Mouse (Mus musculus) left cerebral cortex, adult 11 months (tissue): ENCODE data around the gene Cldn14.

ENCODE experiments used
- DNase-seq: peaks from one replicate; pipeline ENCODE4 v3.0.0; 2022; ENCODE audit warnings: low spot score

Cldn14 gene

GRCm38 (mm10) chr16:93944301-93944700, 64.3 kb downstream of the Cldn14 start:
- DNase-seq, result no peak

- DNase-seq, result no peak
Measured at GRCm38 (mm10) chr16:93942796-93943502, 65.7 kb downstream of the Cldn14 start.

GRCm38 (mm10) chr16:93941781-93942567, 66.7 kb downstream of the Cldn14 start:
- DNase-seq, result no peak

GRCm38 (mm10) chr16:93939961-93940360, 68.7 kb downstream of the Cldn14 start:
- DNase-seq, result no peak

- DNase-seq, result no peak
Measured at GRCm38 (mm10) chr16:93938400-93938846, 70.2 kb downstream of the Cldn14 start.

- DNase-seq, result no peak
Measured at GRCm38 (mm10) chr16:93935009-93935408, 73.6 kb downstream of the Cldn14 start.

GRCm38 (mm10) chr16:93934588-93934987, 74.0 kb downstream of the Cldn14 start:
- DNase-seq, result no peak

GRCm38 (mm10) chr16:93932185-93933168, 76.2 kb downstream of the Cldn14 start:
- DNase-seq, result no peak

- DNase-seq, result no peak
Measured at GRCm38 (mm10) chr16:93929370-93930032, 79.1 kb downstream of the Cldn14 start.

GRCm38 (mm10) chr16:93925684-93926247, 82.9 kb downstream of the Cldn14 start:
- DNase-seq, result no peak

GRCm38 (mm10) chr16:93923788-93924187, 84.8 kb downstream of the Cldn14 start:
- no peak for DNase-seq

GRCm38 (mm10) chr16:93922835-93923389, 85.7 kb downstream of the Cldn14 start:
- no peak for DNase-seq

GRCm38 (mm10) chr16:93920673-93921072, 88.0 kb downstream of the Cldn14 start:
- DNase-seq, result no peak

GRCm38 (mm10) chr16:93919189-93919588, 89.4 kb downstream of the Cldn14 start:
- DNase-seq, result no peak

- DNase-seq, result no peak
Measured at GRCm38 (mm10) chr16:93918679-93919060, 90.0 kb downstream of the Cldn14 start.

GRCm38 (mm10) chr16:93917712-93918678, 90.6 kb downstream of the Cldn14 start:
- DNase-seq, result peak; percentile 59

GRCm38 (mm10) chr16:93915338-93915849, 93.2 kb downstream of the Cldn14 start:
- DNase-seq, result no peak

- DNase-seq, result no peak
Measured at GRCm38 (mm10) chr16:93913881-93914576, 94.6 kb downstream of the Cldn14 start.

- DNase-seq, result no peak
Measured at GRCm38 (mm10) chr16:93912808-93913207, 95.8 kb downstream of the Cldn14 start.
